Mouse (Mus musculus) neural tube, embryonic 15.5 days (tissue): ENCODE results near the gene Nmnat2. TPM values are rescaled to one million over a fixed set of nuclear protein-coding genes. Genes with fewer than 3 reads are reported as not detected.

Experiments
- ATAC-seq: fragments of 200-750 bp; cut with Nextera tagmentation; 2 replicates; pipeline ENCODE4 v1.8.0; 2017; ENCODE audit warnings: mild to moderate bottlenecking, moderate TSS enrichment, moderate library complexity; ENCODE audit not compliant: low FRiP score
- H3K27ac ChIP-seq: fragments of 300-500 bp; sonication (generic); replicated peaks from 2 replicates; pipeline ENCODE4 v1.5.1; 2015; ENCODE audit warnings: mild to moderate bottlenecking, inconsistent platforms
- H3K27me3 ChIP-seq: fragments of 300-500 bp; sonication (generic); replicated peaks from 2 replicates; pipeline ENCODE4 v1.6.1; 2015; ENCODE audit warnings: inconsistent platforms
- H3K36me3 ChIP-seq: fragments of 300-500 bp; sonication (generic); 2 replicates; pipeline ENCODE4 v1.6.1; 2015; ENCODE audit warnings: inconsistent platforms
- H3K4me1 ChIP-seq: fragments of 300-500 bp; sonication (generic); 2 replicates; pipeline ENCODE4 v1.6.1; 2015; ENCODE audit warnings: inconsistent platforms
- H3K4me2 ChIP-seq: fragments of 300-500 bp; sonication (generic); 2 replicates; pipeline ENCODE4 v1.6.1; 2015; ENCODE audit warnings: inconsistent platforms, mild to moderate bottlenecking, moderate library complexity
- H3K4me3 ChIP-seq: fragments of 300-500 bp; sonication (generic); replicated peaks from 2 replicates; pipeline ENCODE4 v1.5.1; 2015; ENCODE audit warnings: mild to moderate bottlenecking, inconsistent platforms
- H3K9ac ChIP-seq: fragments of 300-500 bp; sonication (generic); replicated peaks from 2 replicates; pipeline ENCODE4 v1.6.1; 2015; ENCODE audit warnings: mild to moderate bottlenecking, inconsistent platforms
- H3K9me3 ChIP-seq: fragments of 300-500 bp; sonication (generic); replicated peaks from 2 replicates; pipeline ENCODE4 v1.6.1; 2016; ENCODE audit warnings: inconsistent platforms
- WGBS: fragments of 180-500 bp; shearing (Covaris S2); methylation state at CpG from one replicate; pipeline ENCODE4 v1.1.7; 2015; ENCODE audit warnings: mixed read lengths; 5-methylcytosine and 5-hydroxymethylcytosine counted together
- polyA plus RNA-seq: library from polyadenylated mRNA; unstranded; fragments of >200 nt; fragmentation: Nextera tagmentation; extraction: Ambion mirVana; gene quantifications from 2 replicates; pipeline ENCODE4 v1.2.1, GENCODE M21; 2015

Gene Nmnat2
- polyA plus RNA-seq = 64.3 and 75.1 TPM in 2 replicates

DNA sequence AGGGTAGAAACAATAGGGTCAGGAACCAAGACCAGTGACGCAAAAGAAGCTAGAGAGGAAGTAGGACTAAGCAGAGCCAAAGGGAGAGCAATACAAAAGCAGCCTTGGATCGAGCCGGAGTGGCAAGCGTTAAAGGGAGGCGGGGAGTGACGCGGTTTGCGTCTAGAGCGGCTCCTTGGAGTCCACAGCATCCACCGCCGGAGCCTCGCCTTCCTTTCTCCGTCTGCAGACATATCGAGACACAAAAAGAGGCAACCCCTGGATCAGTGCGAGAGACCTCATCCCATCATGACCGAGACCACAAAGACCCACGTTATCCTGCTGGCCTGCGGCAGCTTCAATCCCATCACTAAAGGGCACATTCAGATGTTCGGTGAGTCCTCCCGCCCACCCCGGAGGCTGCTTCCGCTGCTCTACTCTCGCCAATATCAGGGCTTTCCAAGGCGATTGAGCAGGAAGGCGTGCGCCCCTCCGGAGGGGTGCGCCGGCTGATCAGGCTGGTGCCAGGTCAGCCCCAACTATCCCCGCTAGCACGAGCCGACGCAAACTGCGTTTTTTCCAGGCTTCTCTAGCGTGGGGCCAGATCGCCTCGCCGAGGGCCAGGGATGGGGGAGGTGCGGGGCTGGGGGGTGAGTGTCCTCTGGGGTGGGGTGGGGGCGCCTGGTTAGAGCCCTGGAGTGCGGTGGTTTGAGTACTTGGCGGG, at the start of gene Nmnat2:
TSS of gene Nmnat2 (plus strand) at position 173 of the 703 bp plus-strand sequence.
- under 1% methylated on average over 42 of the region's 42 CpGs for WGBS
- peak within 1 kb of the TSS; percentile 80 for H3K4me2 ChIP-seq
- H3K4me3 ChIP-seq = peak within 1 kb of the TSS; percentile 75

DNA sequence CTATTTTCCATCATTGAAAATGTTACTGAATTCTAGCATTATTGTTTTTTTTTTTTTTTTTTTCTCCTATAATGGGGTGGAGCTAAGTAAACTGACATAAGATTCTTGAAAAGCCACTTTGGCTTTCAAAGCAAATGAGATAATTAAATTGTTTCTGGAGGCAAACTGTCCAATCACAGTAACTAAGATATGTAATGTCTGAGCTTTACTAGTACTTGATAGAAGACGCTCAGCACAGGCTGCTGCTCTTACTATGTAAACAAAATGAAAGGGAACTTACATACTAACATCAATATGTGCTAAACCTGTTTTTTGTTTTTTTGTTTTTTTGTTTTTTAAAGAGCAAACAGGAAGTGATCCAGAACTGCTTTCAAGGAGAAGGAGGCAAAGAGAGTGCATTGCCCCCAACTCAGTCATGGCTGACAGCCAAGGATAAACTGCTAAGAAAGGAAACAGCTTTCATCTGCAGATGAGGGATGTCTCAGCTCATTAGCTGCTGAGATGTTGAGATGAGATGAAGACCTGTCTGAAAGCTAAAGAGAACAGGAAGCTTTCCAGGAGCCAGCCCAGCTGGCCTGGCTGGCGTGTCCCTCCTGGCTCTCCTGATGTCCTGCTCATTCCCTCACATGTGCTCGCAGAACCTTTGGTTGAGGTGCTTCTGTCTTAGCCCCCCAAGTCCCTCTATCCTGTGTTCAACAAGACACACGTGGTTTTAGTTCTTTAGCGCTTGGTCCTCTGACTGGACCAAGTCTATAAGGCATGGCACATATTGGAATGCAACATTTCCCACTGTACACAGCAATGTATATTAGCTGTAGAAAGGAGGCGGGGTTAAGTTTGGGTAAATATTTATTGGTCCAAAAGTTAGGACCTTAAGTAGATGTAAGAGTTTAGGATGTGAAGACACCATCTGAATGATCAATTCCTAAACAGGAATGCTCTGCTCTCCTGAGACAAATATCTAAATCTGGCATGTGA, 41.0 kb upstream of the Nmnat2 start:
- Histone ChIP-seq H3K4me3 (no peak overlapping the region), H3K27me3 (no peaks in the 10 kb centered on the region), H3K4me2 (no peak overlapping the region), H3K9ac (no peak overlapping the region), H3K4me1 (no peaks in the 10 kb centered on the region), H3K9me3 (no peaks in the 10 kb centered on the region), H3K36me3 (no peaks in the 10 kb centered on the region), H3K27ac (no peak overlapping the region)
- WGBS = 88% methylated on average over 6 of the region's 6 CpGs
- no peak for ATAC-seq

More for the DNA sequence above, at the start of gene Nmnat2:
- H3K9me3 ChIP-seq = no peaks in the 10 kb centered on the region
- peak; percentile 90 for ATAC-seq
- H3K27me3 ChIP-seq = peaks cover 7% of the 10 kb centered on the region; the same call in 1 of the 2 replicates
- peak within 1 kb of the TSS; percentile 80 for H3K9ac ChIP-seq
- H3K36me3 ChIP-seq = no peaks in the 10 kb centered on the region
- H3K4me1 ChIP-seq = peaks cover 24% of the 10 kb centered on the region
- H3K27ac ChIP-seq = peak within 1 kb of the TSS; percentile 93

DNA sequence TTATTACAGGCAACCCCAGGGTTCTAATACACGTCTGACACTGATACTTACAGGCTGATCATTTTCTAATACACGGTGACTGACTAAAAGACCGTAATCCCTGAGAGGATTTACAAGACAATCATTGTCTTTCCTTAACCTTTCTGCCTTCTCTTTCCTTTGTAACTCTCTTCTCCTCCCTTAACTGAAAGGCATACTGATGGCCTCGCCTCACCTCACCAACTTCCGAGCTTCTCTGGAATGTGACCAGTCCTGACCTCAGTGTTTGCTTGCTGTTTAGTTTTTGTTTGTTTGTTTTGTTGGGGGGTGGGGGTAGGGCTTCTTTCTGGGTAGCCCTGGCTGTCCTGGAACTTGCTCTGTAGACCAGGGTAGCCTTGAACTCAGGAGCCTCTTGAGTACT, 39.0 kb upstream of the Nmnat2 start:
- Histone ChIP-seq H3K36me3 (no peaks in the 10 kb centered on the region), H3K9me3 (no peaks in the 10 kb centered on the region), H3K9ac (no peak overlapping the region), H3K4me3 (no peak overlapping the region), H3K27ac (no peak overlapping the region), H3K27me3 (no peaks in the 10 kb centered on the region), H3K4me1 (no peaks in the 10 kb centered on the region), H3K4me2 (no peak overlapping the region)
- ATAC-seq = no peak
- 43% methylated on average over 5 of the region's 5 CpGs for WGBS

DNA sequence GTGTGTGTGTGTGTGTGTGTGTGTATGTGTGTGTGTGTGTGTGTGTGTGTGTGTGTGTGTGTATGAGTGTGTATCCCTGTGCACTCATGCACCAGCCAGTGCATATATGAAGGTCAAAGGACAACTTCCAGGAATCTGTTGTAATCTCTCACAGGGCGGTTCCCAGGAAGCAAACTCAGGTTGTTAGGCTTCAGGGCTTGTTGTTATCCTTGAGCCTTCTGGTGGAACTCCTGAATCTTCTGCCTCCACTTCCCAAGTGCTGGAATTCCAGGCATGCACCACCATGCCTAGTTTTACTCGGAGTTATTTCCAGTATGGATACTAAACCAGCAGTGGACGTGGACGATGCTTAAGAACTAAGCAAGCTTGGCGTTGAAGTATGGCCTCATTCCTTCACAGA, 37.9 kb upstream of the Nmnat2 start:
- no peak overlapping the region for H3K27ac ChIP-seq
- WGBS = 91% methylated on average over 5 of the region's 5 CpGs
- no peak overlapping the region for H3K4me3 ChIP-seq
- H3K4me1 ChIP-seq = no peaks in the 10 kb centered on the region
- H3K27me3 ChIP-seq = no peaks in the 10 kb centered on the region
- no peak overlapping the region for H3K4me2 ChIP-seq
- ATAC-seq = no peak
- no peak overlapping the region for H3K9ac ChIP-seq
- no peaks in the 10 kb centered on the region for H3K36me3 ChIP-seq
- no peaks in the 10 kb centered on the region for H3K9me3 ChIP-seq

DNA sequence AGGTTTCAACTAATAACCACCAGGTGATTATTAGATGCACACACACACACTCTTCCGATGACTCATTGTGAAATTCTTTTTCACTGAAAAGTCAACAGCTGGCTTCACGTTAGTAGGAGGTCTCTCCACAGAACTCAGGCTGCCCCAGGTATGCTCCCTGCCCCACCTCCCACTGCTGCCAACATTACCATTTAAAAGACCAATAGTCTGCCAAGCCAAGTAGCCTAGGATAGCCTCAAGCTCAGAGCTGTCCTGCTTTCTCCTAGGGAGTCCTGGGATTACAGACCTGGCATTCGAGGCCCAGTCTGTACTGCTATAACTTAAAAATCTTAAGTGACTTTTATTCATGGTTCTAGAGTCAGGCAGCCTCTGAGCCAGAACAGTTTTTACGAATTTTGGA, 37.2 kb upstream of the Nmnat2 start:
- Histone ChIP-seq H3K4me2 (no peak overlapping the region), H3K4me3 (no peak overlapping the region), H3K36me3 (no peaks in the 10 kb centered on the region), H3K4me1 (no peaks in the 10 kb centered on the region), H3K27me3 (no peaks in the 10 kb centered on the region), H3K27ac (no peak overlapping the region), H3K9me3 (no peaks in the 10 kb centered on the region), H3K9ac (no peak overlapping the region)
- WGBS = 77% methylated on average over 4 of the region's 4 CpGs
- no peak for ATAC-seq

DNA sequence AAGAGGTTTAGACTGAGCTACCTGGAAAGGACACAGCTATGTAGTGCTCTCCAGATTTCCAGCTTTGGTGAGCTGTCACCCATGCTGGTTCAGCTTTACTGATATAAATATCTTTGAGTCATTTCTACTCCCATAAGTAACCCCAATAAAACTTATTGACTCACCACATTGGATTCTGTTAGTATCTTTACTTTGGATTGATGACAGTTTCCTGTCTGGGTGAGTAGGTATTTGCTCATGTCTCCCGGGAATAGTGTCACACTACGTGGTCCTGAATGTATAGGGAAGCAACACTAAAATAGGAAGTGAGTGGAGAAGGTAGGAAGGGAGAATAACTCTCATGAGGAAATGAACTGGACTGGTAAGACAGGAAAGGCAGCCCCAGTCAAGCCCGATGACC, 33.0 kb upstream of the Nmnat2 start:
- no peaks in the 10 kb centered on the region for H3K36me3 ChIP-seq
- H3K27ac ChIP-seq = no peak overlapping the region
- ATAC-seq = no peak
- 82% methylated on average over 3 of the region's 3 CpGs for WGBS
- no peaks in the 10 kb centered on the region for H3K9me3 ChIP-seq
- H3K27me3 ChIP-seq = no peaks in the 10 kb centered on the region
- H3K4me1 ChIP-seq = no peaks in the 10 kb centered on the region
- no peak overlapping the region for H3K4me3 ChIP-seq
- no peak overlapping the region for H3K9ac ChIP-seq
- H3K4me2 ChIP-seq = no peak overlapping the region

DNA sequence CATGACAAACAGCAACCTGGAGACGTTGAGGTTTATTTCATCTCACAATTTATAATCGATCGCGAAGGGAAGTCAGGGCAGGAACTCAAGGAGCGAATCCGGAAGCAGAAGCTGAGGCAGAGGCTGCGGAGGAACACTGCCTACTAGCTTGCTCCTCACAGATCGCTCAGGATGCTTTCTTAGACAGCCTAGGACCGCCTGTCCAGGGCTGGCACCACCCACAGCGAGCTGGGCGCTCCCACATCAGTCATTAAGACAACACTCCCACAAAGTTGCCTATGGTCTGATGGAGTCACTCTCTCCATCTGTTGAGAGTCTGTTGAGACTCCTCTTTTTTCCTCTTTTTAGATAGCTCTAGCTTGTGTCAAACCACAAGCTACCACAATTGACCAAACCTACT, 20.8 kb upstream of the Nmnat2 start:
- H3K4me3 ChIP-seq = no peak overlapping the region
- H3K27me3 ChIP-seq = no peaks in the 10 kb centered on the region
- no peak overlapping the region for H3K4me2 ChIP-seq
- no peaks in the 10 kb centered on the region for H3K4me1 ChIP-seq
- H3K27ac ChIP-seq = no peak overlapping the region
- 54% methylated on average over 11 of the region's 11 CpGs for WGBS
- no peak for ATAC-seq
- H3K9me3 ChIP-seq = no peaks in the 10 kb centered on the region
- H3K36me3 ChIP-seq = no peaks in the 10 kb centered on the region
- no peak overlapping the region for H3K9ac ChIP-seq

DNA sequence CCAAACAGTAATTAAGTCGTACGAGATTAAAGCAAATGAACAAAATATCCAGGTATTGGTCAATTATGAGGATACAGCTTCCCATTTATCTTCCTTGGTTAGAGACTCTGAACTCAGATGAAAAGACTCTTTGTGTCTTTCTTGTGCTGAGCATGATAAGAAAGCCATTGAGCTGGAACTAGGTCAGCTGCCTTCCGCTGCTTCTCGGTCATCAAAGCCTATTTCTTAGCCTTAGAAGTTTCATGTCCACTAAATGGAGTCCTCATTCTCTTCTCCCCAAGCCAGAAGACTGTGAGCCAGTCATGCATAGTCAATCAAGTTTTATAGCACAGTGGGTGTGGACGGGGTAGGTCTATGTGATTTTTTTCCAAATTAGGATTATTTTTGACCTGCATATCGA, 19.3 kb upstream of the Nmnat2 start:
- H3K4me3 ChIP-seq = no peak overlapping the region
- 49% methylated on average over 6 of the region's 6 CpGs for WGBS
- no peaks in the 10 kb centered on the region for H3K27me3 ChIP-seq
- no peaks in the 10 kb centered on the region for H3K36me3 ChIP-seq
- no peak overlapping the region for H3K27ac ChIP-seq
- no peak overlapping the region for H3K4me2 ChIP-seq
- ATAC-seq = no peak
- no peaks in the 10 kb centered on the region for H3K9me3 ChIP-seq
- no peaks in the 10 kb centered on the region for H3K4me1 ChIP-seq
- H3K9ac ChIP-seq = no peak overlapping the region

DNA sequence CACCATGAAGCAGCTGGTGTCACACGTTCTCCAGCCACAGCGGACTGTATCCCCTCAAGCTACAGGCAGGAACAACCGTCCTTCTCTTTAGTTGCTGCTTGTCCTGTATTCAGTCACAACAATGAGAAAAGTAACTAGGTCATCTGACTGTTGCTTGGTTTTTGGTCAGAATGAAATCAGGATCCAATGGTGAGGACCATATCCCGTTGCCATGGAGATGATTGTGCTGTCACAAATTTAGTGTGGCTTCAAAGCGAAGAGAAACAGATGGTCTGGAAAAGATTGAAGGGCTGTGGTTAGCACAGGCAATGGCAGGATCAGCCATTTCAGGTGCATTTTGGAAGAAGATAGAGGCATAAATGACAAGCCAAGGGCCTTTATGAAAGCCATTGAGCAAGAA, 18.4 kb upstream of the Nmnat2 start:
- Histone ChIP-seq H3K4me1 (no peaks in the 10 kb centered on the region), H3K27ac (no peak overlapping the region), H3K9ac (no peak overlapping the region), H3K4me3 (no peak overlapping the region), H3K9me3 (no peaks in the 10 kb centered on the region), H3K4me2 (no peak overlapping the region), H3K36me3 (no peaks in the 10 kb centered on the region), H3K27me3 (no peaks in the 10 kb centered on the region)
- no peak for ATAC-seq
- 69% methylated on average over 5 of the region's 5 CpGs for WGBS

DNA sequence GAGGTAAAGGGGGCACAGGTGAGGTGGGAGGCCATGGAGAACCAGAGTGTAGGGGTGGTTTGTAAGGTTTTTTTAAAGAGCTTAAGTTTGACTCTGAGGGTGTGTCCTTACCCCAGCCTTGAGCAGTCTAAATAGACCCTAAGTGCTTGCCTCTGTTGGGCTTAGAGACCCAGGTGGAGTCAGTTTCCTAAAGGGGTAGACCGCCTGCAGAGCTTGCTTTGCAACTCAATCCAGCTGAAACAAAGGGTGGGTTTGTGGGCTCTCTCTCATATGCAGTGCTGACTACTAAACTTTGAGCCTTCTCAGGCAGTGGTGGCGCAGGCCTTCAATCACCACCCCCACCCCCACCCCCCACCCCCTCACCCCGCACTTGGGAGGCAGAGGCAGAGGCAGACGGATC, 11.8 kb upstream of the Nmnat2 start:
- Histone ChIP-seq H3K4me2 (no peak overlapping the region), H3K9ac (no peak overlapping the region), H3K27ac (no peak overlapping the region), H3K9me3 (no peaks in the 10 kb centered on the region), H3K4me3 (no peak overlapping the region), H3K4me1 (no peaks in the 10 kb centered on the region), H3K27me3 (no peaks in the 10 kb centered on the region), H3K36me3 (no peaks in the 10 kb centered on the region)
- ATAC-seq = no peak
- WGBS = 52% methylated on average over 4 of the region's 4 CpGs

DNA sequence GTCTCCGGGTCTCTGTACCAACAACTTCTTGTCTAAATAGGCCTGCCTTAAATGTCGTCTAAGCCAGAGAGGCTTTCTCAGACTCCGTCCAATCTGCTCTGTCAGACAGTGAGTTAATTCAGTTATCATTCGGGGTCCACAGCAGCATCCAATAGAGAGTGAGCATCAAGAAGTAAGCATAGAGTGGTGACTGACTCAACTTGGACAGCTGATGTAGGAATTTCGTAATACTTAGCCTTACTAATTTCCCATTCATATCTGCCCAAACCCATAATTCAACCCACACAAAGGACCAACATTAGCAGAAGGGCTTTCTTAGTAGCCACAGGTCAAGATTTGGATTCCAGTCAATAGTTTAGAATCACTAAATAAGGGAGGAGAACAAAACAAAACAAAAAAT, 626 bp upstream of the Nmnat2 start:
- Histone ChIP-seq H3K27ac (no peak overlapping the region), H3K36me3 (no peaks in the 10 kb centered on the region), H3K4me3 (no peak overlapping the region), H3K4me1 (peaks cover 24% of the 10 kb centered on the region), H3K27me3 (peaks cover 7% of the 10 kb centered on the region; the same call in 1 of the 2 replicates), H3K4me2 (peak overlapping the region; percentile 80; the same call in 1 of the 2 replicates), H3K9ac (no peak overlapping the region), H3K9me3 (no peaks in the 10 kb centered on the region)
- ATAC-seq = no peak
- 67% methylated on average over 5 of the region's 5 CpGs for WGBS
